ENCODE assay signal across 8 mouse cellular contexts in the genomic region with DNA sequence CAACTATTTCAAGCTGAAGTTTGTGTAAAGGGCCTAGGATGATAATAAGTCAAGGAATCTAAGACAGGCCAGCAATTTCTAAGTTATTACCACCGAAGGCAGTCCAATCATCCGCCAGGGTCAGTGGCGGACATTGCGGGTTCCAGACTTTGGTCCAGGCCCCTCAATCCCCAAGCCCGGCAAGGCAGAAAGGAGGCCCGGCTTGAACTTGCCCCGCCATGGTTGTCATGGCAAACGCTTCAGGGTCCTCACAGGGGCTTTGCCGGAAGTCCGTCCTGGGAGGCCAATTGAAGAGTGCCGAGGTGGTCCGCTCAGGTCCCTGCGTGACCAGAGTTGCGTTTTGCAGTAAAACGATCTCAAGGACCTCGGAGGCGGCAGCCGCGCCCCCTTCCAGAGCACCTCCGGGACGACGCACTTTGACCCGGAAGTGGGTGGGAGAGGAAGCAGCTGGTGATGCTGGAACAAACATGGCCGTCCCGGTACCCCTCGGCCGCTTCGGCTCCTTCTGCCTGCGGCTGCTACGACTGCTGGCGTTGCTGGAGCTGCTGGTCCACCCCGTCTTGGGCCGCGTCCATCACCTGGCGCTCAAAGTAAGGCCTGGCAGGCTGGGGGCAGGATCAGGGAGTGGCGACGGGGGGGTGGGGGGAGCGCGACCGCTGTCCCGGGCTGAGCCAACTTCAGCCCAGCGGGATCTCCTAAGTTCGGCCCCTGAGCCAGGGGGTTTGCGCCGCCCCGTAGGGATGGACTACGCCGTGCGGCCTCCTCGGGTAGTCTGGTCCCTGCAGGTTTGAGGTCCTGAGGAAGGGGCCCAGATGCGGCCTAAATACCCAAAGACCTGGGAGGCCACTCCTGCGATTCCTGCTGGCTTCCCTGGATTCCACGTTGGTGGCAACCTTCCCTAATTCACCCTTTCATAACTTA. TPM values are rescaled to one million over a fixed set of nuclear protein-coding genes. Genes with fewer than 3 reads are reported as not detected.
A peak's percentile ranks its signal among the peaks of the same experiment; 100 is the strongest.
DNase-seq lines count a peak whose midpoint lies in the region; ATAC-seq lines count a peak whose summit lies in the region.

A gene (plus strand): TSS at position 425 of the 921 bp plus-strand sequence.

- peak within 1 kb of the TSS; percentile 67 for H3K4me2 ChIP-seq in hindbrain, embryonic 12.5 days (replicated peaks)

- no peaks in the 10 kb centered on the region for H3K27me3 ChIP-seq in hindbrain, embryonic 12.5 days

- peak within 1 kb of the TSS; percentile 64; the same call in 1 of the 2 replicates for H3K27ac ChIP-seq in hindbrain, embryonic 12.5 days

- peak; percentile 91 for ATAC-seq in hindbrain, embryonic 12.5 days (ENCODE audit: low FRiP score)

- WGBS in hindbrain, embryonic 12.5 days: under 1% methylated on average over 53 of the region's 53 CpGs

- DNase-seq in NIH3T3 (ENCODE audit: low read depth): peak; percentile 88
- peak; percentile 81 for DNase-seq in cerebellum, adult 9-11 months
- DNase-seq in frontal cortex, postnatal 10 days (ENCODE audit: low spot score in 2 of 2): peak; percentile 61 to 79
- DNase-seq in layer of hippocampus, postnatal 36 days: peak; percentile 79 to 81
- peak; percentile 91 for DNase-seq in lung, postnatal 36 days
- peak; percentile 94 for DNase-seq in retina, postnatal 1 day
- DNase-seq in urinary bladder, adult 18-20 months (ENCODE audit: low spot score in 2 of 2): peak; percentile 71 to 79

- H3K4me3 ChIP-seq in hindbrain, embryonic 12.5 days: peak within 1 kb of the TSS; percentile 83

- H3K36me3 ChIP-seq in hindbrain, embryonic 12.5 days: peaks cover 14% of the 10 kb centered on the region; the same call in 1 of the 2 replicates

- H3K4me1 ChIP-seq in hindbrain, embryonic 12.5 days: peaks cover 21% of the 10 kb centered on the region

- H3K9ac ChIP-seq in hindbrain, embryonic 12.5 days: peak within 1 kb of the TSS; percentile 88

- H3K9me3 ChIP-seq in hindbrain, embryonic 12.5 days (replicated peaks): no peaks in the 10 kb centered on the region

RNA-seq across cellular contexts. Expression of the gene that starts here (rescaled TPM):
- polyA plus RNA-seq in hindbrain, embryonic 12.5 days (2016; fragmentation: Nextera tagmentation; extraction: Ambion mirVana): 43.1 and 46.6 TPM in 2 replicates
- total RNA-seq in layer of hippocampus, postnatal 36 days (2021): 10 to 100 TPM; 41.7 to 47.4 TPM

Comparison
In these comparisons a context has a peak if more than half of its experiments do, and no peak if none do; other contexts are left out.
1. Peak in every context shown above with its lines: DNase-seq, ATAC-seq, H3K4me3 ChIP-seq and H3K27ac ChIP-seq.